Mouse (Mus musculus) heart, postnatal 4 days (tissue): ENCODE results near the gene Mpnd. TPM values are rescaled to one million over a fixed set of nuclear protein-coding genes. Genes with fewer than 3 reads are reported as not detected.
"Not testable (repeated sequence)": the region's sequence is repeated elsewhere in the genome, so short reads cannot be mapped to it uniquely, and the experiment has no call there.

Source experiments
- DNase-seq: peaks from one replicate; pipeline ENCODE4 v3.0.0; 2021
- total RNA-seq, 2 experiments: library from RNA; stranded (reverse); gene quantifications; 2 replicates each; pipeline ENCODE4 v1.2.3; 2021

Gene Mpnd
- total RNA-seq, 2 experiments from 2014 or later = 42.7 to 44.7 TPM

- DNase-seq = no peak
Measured at GRCm38 (mm10) chr17:56038583-56039261, 33.2 kb downstream of the Mpnd start.

GRCm38 (mm10) chr17:56039345-56039744 lies 33.8 kb downstream of the Mpnd start:
- DNase-seq = no peak

DNA sequence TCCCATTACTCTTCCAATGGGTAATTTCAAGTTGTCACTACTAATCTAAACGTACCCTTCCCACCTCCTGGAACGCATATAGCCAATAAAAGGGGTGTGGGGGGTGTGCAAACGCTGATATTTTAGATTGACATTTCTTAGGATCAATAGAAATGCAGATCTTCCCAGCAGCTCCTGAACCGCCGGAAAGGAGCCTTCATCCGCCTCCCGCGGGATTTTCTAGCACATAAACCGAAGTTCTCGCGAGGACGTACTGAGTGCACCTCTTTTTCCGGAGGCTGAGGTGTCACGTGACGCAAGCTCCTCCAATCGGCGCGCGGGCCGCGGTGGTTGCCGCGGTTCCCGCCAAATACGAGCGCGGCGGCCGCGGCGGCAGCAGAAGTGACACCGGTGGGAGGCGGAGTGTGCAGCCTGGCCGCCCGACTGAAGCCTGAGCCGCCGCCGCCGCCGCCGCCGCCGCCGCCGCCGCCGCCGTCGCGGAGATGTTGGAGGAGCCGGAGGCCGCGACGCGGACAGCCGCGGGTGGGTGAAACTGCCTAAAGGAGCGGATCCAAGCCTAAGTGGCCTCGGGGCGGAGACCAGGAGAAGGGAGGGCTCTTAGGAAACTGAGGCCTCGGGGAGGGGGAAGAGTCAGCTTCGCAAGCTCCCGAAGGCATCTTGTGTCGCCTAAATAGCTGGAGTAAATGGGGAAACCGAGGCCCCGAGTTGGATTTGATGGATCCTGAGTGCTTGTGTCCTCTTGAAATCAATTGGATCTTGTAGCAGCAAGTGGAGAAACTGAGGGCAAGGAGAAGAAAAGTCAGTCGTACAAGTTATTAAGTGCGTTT lies 34.7 kb downstream of the Mpnd start, which contains the start of gene Chaf1a:
Chaf1a (plus strand) TSS at position 410 of the 827 bp plus-strand sequence.
- peak; percentile 98 for DNase-seq

DNA sequence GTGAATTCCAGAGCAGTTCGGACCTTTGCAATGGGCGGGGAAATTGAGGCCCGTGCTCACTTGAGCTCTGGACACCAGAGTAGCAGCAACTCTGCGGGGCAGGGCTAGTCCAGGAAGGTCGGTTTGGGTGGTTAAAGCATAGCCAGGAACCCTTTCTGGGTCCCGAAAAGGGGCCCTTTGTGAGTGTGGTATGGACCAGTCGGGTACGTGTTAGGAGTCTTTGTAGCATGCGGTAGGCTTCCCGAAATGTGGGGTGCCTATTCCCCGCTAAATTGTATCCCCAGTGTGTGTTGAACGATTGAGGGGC lies 35.3 kb downstream of the Mpnd start:
- DNase-seq = no peak

- DNase-seq = no peak
Measured at GRCm38 (mm10) chr17:56051369-56051768, 45.9 kb downstream of the Mpnd start.

DNA sequence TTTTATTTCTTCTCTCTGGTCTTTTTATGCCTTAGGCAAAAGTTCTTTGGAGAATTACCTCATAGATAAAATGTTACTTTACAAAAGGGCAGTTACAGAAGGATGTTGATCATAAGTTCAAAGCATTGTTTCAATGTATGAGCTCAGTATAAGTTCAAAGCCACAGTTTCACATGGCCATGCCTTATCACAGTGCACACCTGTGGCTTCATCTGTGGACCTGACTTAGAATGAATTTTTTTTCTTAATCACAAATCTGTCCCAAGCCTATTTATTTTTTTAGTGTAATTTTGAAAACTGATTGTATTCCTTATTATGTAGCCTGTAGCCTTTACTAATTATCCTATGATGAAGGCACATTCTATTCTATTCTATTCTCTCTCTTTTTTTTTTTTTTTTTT lies 49.4 kb downstream of the Mpnd start:
- no peak for DNase-seq

- DNase-seq = no peak
Measured at GRCm38 (mm10) chr17:56055945-56056678, 50.6 kb downstream of the Mpnd start.

DNA sequence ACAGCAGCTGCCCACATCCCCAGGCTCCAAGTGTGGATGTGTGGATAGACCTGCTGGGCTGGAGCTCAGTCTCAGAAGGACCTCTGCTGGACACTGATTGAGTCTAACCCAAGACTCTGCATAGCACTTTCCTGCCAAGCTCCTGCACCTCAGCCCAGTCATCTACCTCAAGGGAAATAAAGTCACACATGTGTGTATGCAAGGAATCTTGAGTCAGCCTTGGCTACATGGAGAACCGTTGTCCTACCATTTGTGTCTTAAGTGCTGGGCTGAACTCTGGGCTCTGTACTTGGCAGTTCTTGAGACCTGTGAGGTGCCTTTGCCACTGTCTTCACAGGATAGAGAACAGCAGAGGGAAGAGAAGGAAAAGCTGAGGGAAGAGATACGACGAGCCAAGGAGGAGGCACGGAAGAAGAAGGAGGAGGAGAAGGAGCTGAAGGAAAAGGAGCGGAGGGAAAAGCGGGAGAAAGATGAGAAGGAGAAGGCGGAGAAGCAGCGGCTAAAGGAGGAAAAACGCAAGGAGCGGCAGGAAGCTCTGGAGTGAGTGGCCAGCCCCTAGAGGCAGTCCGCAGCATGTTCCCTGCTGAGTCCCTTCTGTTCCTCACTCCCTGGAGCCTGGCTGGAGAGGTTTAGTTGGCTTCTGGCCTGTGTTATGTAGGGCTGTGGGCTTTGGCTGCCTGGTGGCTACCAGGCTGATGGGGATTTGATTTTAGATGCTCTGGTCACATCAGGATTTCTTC lies 52.0 kb downstream of the Mpnd start:
- DNase-seq = no peak

DNA sequence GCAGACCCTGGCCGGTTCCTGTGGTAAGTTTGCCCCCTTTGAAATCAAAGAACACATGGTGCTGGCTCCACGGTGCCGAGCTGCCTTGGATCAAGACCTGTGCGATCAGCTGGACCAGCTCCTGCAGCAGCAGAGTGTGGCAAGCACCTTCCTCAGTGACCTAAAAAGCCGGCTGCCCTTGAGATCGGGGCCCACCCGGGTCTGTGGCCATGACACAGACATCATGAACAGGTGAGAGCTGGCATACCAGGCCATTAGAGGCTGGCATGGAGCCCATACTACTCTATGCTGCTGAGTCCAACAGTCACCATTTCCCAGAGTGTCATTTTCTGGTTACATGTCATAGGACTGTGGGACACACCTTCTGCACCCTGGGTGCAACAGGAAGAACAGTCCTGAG lies 56.6 kb downstream of the Mpnd start:
- no peak for DNase-seq

DNA sequence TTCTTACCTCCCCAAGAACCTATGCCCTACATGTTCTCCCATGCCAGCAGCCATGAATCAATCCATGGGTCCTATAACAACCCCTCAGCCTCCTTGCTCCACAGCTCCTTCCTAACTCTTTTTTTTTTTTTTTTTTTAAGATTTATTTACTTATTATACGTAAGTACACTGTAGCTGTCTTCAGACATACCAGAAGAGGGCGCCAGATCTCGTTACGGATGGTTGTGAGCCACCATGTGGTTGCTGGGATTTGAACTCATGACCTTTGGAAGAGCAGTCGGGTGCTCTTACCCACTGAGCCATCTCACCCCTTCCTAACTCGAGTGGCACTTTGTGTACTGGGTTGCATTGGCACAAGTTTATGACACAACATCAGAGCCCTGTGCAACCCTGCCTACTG lies 60.2 kb downstream of the Mpnd start:
- DNase-seq = not testable (repeated sequence)

Other genes with a start within 250 kb of the Mpnd start
- 1 to 10 TPM; 5.8 TPM for gene Zfp119a, start 126.8 kb upstream of the Mpnd start, total RNA-seq
- gene Zfp959, start 113.6 kb upstream of the Mpnd start, total RNA-seq = 1 to 10 TPM; 5.1 to 5.6 TPM
- gene Zfp119b, start 56.2 kb upstream of the Mpnd start, total RNA-seq = 1 to 10 TPM; 3.3 to 4.0 TPM
- gene Ebi3, start 53.1 kb upstream of the Mpnd start, total RNA-seq = under 1 TPM; 0.61 to 0.71 TPM
- 10 to 100 TPM; 14.8 to 14.9 TPM for gene Yju2, start 46.6 kb upstream of the Mpnd start, total RNA-seq
- gene Shd, start 35.2 kb upstream of the Mpnd start, total RNA-seq = 1 to 10 TPM; 3.7 to 4.6 TPM
- 1 to 10 TPM in 1 of 2 experiments, under 1 TPM in 1; 0.34 to 1.5 TPM for gene Fsd1, start 19.2 kb upstream of the Mpnd start, total RNA-seq
- 10 to 100 TPM; 13.3 to 15.2 TPM for gene Stap2, start 127 bp upstream of the Mpnd start, total RNA-seq
- 10 to 100 TPM; 37.8 to 38.5 TPM for gene Sh3gl1, start 30.9 kb downstream of the Mpnd start, total RNA-seq
- gene Chaf1a, start 34.7 kb downstream of the Mpnd start, total RNA-seq = 10 to 100 TPM; 13.3 to 14.8 TPM
- gene Ubxn6, start 69.3 kb downstream of the Mpnd start, total RNA-seq = 10 to 100 TPM; 50.8 to 57.5 TPM
- gene Hdgfl2, start 73.9 kb downstream of the Mpnd start, total RNA-seq = 10 to 100 TPM; 52.8 to 55.9 TPM
- gene Plin4, start 104.1 kb downstream of the Mpnd start, total RNA-seq = 10 to 100 TPM; 71.5 to 79.8 TPM
- gene Plin5, start 111.9 kb downstream of the Mpnd start, total RNA-seq = 10 to 100 TPM; 61.6 to 67.6 TPM
- gene Lrg1, start 116.3 kb downstream of the Mpnd start, total RNA-seq = 1 to 10 TPM; 5.2 TPM
- 1 to 10 TPM; 6.3 to 7.2 TPM for gene Sema6b, start 134.6 kb downstream of the Mpnd start, total RNA-seq
- 1 to 10 TPM; 5.9 to 6.0 TPM for gene Tnfaip8l1, start 156.8 kb downstream of the Mpnd start, total RNA-seq
- gene Mydgf, start 178.2 kb downstream of the Mpnd start, total RNA-seq = 10 to 100 TPM; 43.4 to 48.8 TPM
- 10 to 100 TPM; 29.1 to 31.2 TPM for gene Dpp9, start 213.2 kb downstream of the Mpnd start, total RNA-seq